Mouse (Mus musculus): Measurements from ENCODE around the gene Olfr714.
"Not testable (repeated sequence)": the region's sequence is repeated elsewhere in the genome, so short reads cannot be mapped to it uniquely, and the experiment has no call there.

The Olfr714 gene

DNA sequence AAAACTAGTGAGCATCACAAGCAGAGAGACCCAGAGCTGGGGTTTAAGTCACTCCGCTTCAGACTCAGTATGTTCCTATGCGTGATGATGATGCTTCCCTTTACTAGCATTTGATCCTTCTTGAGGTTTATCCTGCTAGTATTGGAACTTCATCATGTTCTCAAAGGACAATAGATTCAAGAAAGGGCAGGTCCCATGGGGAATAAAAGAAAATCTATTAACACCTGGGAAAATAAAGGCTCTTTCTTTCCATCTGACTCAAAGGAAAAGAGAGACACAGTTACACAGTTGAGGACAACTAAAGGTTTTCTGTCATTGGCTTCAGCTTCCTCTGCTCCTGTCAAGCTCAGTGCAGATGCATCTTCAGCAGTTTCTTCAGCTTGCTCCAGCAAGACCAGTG lies at the start of gene Olfr714:
Gene Olfr714, plus strand, starts transcription at position 301 of the 400 bp plus-strand sequence.
- no peak for DNase-seq

DNA sequence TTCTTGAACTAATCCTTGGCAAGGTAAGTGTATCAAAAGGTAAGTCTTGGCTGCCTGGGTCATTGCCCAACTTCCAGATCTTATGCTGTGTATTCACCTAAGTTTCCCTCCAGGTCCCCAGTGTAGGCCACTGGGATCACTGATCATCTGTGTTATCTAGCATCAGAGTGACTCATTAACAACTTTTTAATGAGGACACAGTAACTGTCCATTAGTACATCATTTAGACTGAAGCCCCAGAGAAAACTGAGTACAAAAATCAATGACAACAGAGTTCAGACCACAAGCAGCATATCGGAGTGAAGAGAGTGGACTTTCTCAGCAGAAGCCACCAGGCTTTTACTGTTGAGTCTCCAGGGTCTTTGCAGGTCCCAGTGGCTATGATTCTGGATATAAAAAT lies 39.9 kb upstream of the Olfr714 start, which contains the start of gene Olfr713:
Gene Olfr713, plus strand, starts transcription at position 301 of the 400 bp plus-strand sequence.
- no peak for DNase-seq

DNA sequence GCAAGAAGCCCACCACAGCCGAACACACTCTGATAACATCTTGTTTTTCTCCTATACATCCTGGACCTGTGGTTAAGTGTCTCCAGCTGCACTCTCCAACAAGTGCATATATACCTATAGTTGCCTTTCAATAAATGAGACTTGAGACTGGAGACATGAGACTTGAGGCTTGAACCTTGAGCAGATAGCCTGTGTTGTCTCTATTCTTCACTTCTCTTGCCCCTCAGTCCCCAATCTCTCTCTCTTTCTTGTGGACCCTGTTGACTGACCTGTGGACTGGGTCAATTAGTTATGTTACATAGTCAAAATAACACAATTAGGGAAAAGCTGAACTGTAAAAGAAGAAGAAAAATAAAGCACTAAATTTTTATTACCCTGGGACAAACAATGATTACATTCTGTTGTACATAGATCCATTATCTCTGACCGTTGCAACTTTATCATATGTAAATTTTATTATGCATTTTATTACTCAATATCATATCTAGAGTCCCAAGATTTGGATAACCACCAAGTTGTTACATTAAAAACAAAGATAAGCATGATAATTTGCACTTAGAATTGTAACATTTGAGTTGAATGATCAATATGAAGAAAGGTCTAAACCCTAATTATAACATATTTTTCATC lies 30.7 kb upstream of the Olfr714 start:
- no peak for DNase-seq

DNA sequence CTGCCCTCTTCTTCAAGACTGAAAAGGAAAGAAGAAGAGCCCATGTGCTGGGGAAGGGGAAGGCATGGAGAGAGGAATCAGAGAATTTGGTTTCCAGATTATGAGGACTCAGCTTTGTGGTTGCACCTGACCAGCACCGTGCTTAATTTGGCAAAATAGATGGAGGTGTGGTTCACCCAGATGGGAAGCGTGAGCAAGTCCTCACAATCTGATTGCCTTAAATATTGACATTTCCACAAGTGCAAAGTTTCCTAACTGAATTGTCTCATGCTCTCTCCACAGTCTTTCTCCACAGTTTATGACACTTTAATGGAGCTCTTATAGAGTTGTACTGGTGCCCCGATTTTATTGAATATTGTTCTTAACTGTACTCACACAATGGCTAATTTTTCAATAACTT lies 27.6 kb upstream of the Olfr714 start:
- DNase-seq = no peak

DNA sequence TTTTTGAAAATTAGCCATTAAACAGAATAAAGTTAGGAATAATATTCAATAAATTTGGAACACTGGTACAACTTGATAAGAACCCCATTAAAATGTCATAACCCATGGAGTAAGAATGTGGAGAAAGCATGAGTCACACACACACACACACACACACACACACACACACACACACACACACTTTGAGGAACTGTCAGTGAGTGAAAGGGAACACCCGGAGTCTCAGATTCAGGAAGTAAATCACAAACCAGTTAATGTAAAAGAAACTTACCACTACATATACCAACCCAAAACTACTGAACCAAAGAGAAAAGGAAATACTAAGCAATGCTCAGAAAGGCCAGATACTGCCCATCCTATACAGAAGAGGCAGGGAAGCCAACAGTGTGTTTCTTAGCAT lies 26.4 kb upstream of the Olfr714 start:
- no peak for DNase-seq

DNA sequence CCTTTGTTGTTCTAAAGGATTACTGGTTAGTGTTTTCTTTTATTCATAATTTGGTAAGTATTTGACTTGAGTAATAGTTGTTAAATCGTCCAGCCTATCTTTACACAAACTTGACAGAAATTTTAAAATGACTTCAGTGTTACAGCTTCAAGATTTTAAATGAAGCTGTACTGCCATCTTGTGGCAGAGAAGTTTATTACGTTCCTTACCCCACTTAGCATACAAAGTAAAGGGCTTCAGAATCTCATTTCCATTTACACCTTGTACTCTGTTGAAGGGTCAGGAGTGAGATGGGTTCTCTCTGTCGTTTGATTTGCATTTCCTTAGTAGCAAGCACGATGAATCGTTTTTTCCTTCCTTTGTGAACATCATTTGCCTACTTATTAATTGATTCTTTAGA lies 24.9 kb upstream of the Olfr714 start:
- DNase-seq = no peak

DNA sequence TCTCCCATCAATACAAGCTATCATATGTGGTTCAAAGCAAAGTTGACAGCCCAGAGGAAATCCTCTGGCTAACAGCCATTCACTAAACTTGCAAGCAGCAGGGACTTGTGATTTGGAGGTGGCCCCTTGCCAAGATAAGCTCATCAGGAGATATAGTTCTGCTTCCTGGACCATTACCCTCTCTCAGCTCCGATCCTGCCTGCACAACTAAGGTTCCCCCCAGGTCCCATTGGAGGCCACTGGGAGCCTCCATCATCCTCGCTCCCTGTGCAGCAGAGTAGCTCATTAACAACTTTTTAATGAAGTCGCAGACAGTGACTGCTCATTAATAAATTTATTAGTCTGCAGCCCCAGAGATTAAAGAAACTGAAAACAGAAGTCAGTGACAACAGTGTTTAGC lies 23.2 kb upstream of the Olfr714 start:
- DNase-seq = no peak

DNA sequence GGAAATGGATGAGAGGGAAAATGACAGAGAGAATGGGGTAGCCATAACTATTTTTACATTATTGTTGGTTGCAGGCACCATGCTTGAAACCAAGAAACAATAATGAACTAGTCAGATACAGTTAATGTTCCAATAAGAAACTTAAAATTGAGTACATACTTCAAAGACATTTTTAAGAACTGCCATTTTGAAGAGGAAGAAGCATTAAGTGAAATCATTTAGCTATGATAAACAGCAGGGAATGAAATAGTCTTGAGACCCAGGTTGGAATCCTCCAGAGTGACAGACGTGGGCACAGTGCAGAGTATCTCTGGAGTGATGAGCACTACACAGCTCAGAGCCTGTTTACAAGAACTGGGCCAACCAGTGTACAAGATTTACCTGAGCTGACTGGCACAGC lies 22.1 kb downstream of the Olfr714 start, which contains the start of gene Olfr17:
Gene Olfr17, plus strand, starts transcription at position 301 of the 400 bp plus-strand sequence.
- DNase-seq = no peak

DNA sequence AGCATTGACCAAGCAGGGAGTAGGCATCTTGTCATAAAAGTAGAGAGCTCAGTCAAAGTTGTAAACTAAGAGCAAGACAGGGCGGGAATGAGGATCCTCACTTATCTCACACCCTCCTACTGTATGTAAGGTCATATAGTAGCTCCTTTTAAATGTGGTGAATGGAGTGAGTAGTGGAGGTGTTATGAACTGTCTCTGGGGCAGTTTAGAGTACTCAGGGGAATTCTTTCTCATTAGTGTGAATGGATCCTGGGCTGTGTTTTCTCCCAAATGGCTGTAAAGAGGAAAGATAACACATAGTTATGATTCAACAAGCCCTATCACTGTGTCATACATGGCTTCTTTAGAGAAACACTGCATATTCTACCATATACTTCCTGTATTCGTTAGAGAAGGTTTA lies 39.5 kb downstream of the Olfr714 start, which contains the start of gene Olfr715b:
Gene Olfr715b, minus strand, starts transcription at position 101 of the 400 bp plus-strand sequence.
- DNase-seq = not testable (repeated sequence)
